Mouse (Mus musculus): ENCODE results near the gene Phlpp1. TPM values are rescaled to one million over a fixed set of nuclear protein-coding genes. Genes with fewer than 3 reads are reported as not detected.

Phlpp1 gene
- total and polyA plus RNA-seq, 3 experiments, result 5.0 to 9.4 TPM; not detected in 1

DNA sequence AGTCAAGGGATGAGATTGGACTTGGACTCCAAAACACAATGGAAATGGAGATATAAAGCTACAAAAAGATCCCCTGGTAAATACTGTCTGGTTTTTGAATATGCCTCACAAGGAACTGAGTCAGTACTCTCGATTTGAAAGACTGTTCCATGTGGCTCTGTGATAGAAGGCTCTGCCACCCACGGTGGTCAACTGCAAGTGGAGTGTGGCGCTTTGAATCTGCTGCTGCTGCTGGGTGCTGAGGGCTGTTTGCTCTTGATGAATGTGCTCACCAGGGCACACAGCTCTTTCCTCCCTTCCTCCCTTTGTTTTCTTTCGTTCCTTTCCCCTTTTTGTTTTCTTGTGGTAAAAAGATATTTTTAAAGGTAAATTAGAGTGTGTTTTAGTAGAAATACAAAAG is 97.8 kb downstream of the Phlpp1 start:
- TF ChIP-seq MXI1 (IDR thresholded peaks at IDR 0.05; ENCODE audit: low read depth, low read length) (no peak), KAT2A (conservative IDR thresholded peaks at IDR 0.05; ENCODE audit: low read depth, low read length) (no peak), POLR2AphosphoS2 (IDR thresholded peaks at IDR 0.05; ENCODE audit: low read length) (no peak), ZMIZ1 (IDR thresholded peaks at IDR 0.05; ENCODE audit: low read depth, low read length) (no peak), ETS1 (IDR thresholded peaks at IDR 0.05; ENCODE audit: low read depth, low read length) (no peak), GABPA (IDR thresholded peaks at IDR 0.05; ENCODE audit: low read depth, low read length) (no peak), CTCF (IDR thresholded peaks at IDR 0.05 in 2 of 3, conservative IDR thresholded peaks at IDR 0.05 in 1 of 3; ENCODE audit: control insufficient read depth in 1 of 3, insufficient read depth in 1 of 3, low read depth in 2 of 3, low read length in 3 of 3, poor library complexity in 1 of 3, severe bottlenecking in 1 of 3) (no peak), MAZ (IDR thresholded peaks at IDR 0.05; ENCODE audit: low read depth, low read length) (no peak), POLR2AphosphoS5 (IDR thresholded peaks at IDR 0.05; ENCODE audit: borderline replicate concordance, low read depth, low read length) (no peak), NRF1 (IDR thresholded peaks at IDR 0.05; ENCODE audit: insufficient read depth, low read depth, low read length, poor library complexity, severe bottlenecking) (no peak), EP300 (IDR thresholded peaks at IDR 0.05; ENCODE audit: low read depth in 1 of 2, low read length in 2 of 2) (no peak), JUND (IDR thresholded peaks at IDR 0.05; ENCODE audit: low read depth, low read length) (no peak), BHLHE40 (IDR thresholded peaks at IDR 0.05; ENCODE audit: borderline replicate concordance, low read depth, low read length) (no peak), POLR2A (IDR thresholded peaks at IDR 0.05; ENCODE audit: control insufficient read depth in 1 of 2, insufficient read depth in 1 of 2, low read depth in 1 of 2, low read length in 2 of 2, poor library complexity in 1 of 2) (no peak), ELF1 (IDR thresholded peaks at IDR 0.05; ENCODE audit: low read depth, low read length) (no peak)
- Histone ChIP-seq H3K36me3 (ENCODE audit: control insufficient read depth in 1 of 2, insufficient read depth in 2 of 2, low read length in 2 of 2) (no peaks in the 10 kb centered on the region), H3K27me3 (ENCODE audit: control insufficient read depth in 1 of 2, insufficient read depth in 2 of 2, low read length in 2 of 2) (no peaks in the 10 kb centered on the region), H3K4me1 (ENCODE audit: control insufficient read depth in 1 of 2, insufficient read depth in 2 of 2, low read length in 2 of 2) (no peaks in the 10 kb centered on the region), H3K9ac (ENCODE audit: control insufficient read depth, low read depth, low read length, poor library complexity, severe bottlenecking) (no peak overlapping the region), H3K27ac (ENCODE audit: control insufficient read depth, low read depth, low read length) (no peak overlapping the region), H3K79me2 (ENCODE audit: control insufficient read depth, insufficient read depth, low read length, poor library complexity) (no peaks in the 10 kb centered on the region), H3K4me3 (ENCODE audit: control insufficient read depth in 1 of 2, insufficient read depth in 1 of 2, low read depth in 2 of 2, low read length in 2 of 2) (no peak overlapping the region), H3K9me3 (replicated peaks; ENCODE audit: insufficient read depth, low read length) (no peaks in the 10 kb centered on the region)
- no peak for DNase-seq (ENCODE audit: low read depth, low spot score)

DNA sequence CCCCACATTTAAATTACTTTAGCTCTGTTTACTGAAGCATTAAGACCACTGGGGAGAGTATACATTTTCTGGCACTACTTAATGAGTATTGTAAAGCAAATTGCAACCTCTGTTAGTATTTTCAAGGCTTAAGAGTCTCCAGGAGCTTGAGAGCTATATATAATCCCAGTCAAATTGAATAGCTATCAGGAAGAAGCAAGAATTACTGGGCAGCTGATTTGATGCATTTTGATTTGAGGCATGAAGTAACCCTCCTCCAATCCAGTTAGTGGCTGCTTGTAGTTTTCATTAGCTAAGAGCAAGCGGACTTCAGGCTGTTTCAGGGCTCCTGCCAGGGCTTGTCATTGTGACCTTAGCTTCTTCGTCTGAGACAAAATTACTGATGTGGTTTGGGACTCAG is 101.4 kb downstream of the Phlpp1 start:
- no peaks in the 10 kb centered on the region for H3K9me3 ChIP-seq (replicated peaks; ENCODE audit: insufficient read depth, low read length)
- no peaks in the 10 kb centered on the region for H3K36me3 ChIP-seq (ENCODE audit: control insufficient read depth in 1 of 2, insufficient read depth in 2 of 2, low read length in 2 of 2)
- DNase-seq (ENCODE audit: low read depth, low spot score), result no peak
- H3K4me3 ChIP-seq (ENCODE audit: control insufficient read depth in 1 of 2, insufficient read depth in 1 of 2, low read depth in 2 of 2, low read length in 2 of 2), result no peak overlapping the region
- H3K4me1 ChIP-seq (ENCODE audit: control insufficient read depth in 1 of 2, insufficient read depth in 2 of 2, low read length in 2 of 2), result no peaks in the 10 kb centered on the region
- H3K27me3 ChIP-seq (ENCODE audit: control insufficient read depth in 1 of 2, insufficient read depth in 2 of 2, low read length in 2 of 2), result no peaks in the 10 kb centered on the region
- no peak overlapping the region for H3K9ac ChIP-seq (ENCODE audit: control insufficient read depth, low read depth, low read length, poor library complexity, severe bottlenecking)
- no peaks in the 10 kb centered on the region for H3K79me2 ChIP-seq (ENCODE audit: control insufficient read depth, insufficient read depth, low read length, poor library complexity)
- H3K27ac ChIP-seq (ENCODE audit: control insufficient read depth, low read depth, low read length), result no peak overlapping the region
- TF ChIP-seq USF2 (IDR thresholded peaks at IDR 0.05; ENCODE audit: borderline replicate concordance in 1 of 2, insufficient read depth in 1 of 2, low read depth in 1 of 2, low read length in 2 of 2), result no peak
- TF ChIP-seq MAFK (IDR thresholded peaks at IDR 0.05; ENCODE audit: borderline replicate concordance, low read depth, low read length), result no peak
- TF ChIP-seq ZKSCAN1 (IDR thresholded peaks at IDR 0.05; ENCODE audit: low read depth, low read length), result no peak
- no peak for TF ChIP-seq GABPA (IDR thresholded peaks at IDR 0.05; ENCODE audit: low read depth, low read length)
- no peak for TF ChIP-seq MYB (IDR thresholded peaks at IDR 0.05; ENCODE audit: low read depth, low read length)
- no peak for TF ChIP-seq CHD2 (IDR thresholded peaks at IDR 0.05; ENCODE audit: low read length)
- TF ChIP-seq MEF2A (IDR thresholded peaks at IDR 0.05; ENCODE audit: extremely low read depth, insufficient replicate concordance, low read depth, low read length, poor library complexity, severe bottlenecking), result no peak
- no peak for TF ChIP-seq MAX (IDR thresholded peaks at IDR 0.05; ENCODE audit: low read length)
- TF ChIP-seq EP300 (IDR thresholded peaks at IDR 0.05; ENCODE audit: low read depth in 1 of 2, low read length in 2 of 2), result no peak
- TF ChIP-seq MAZ (IDR thresholded peaks at IDR 0.05; ENCODE audit: low read depth, low read length), result no peak
- TF ChIP-seq TCF12 (IDR thresholded peaks at IDR 0.05; ENCODE audit: low read depth, low read length), result no peak
- TF ChIP-seq E2F4 (IDR thresholded peaks at IDR 0.05; ENCODE audit: borderline replicate concordance, low read depth, low read length), result no peak
- no peak for TF ChIP-seq MYC (IDR thresholded peaks at IDR 0.05; ENCODE audit: low read depth, low read length)
- no peak for TF ChIP-seq NRF1 (IDR thresholded peaks at IDR 0.05; ENCODE audit: insufficient read depth, low read depth, low read length, poor library complexity, severe bottlenecking)
- no peak for TF ChIP-seq POLR2AphosphoS2 (IDR thresholded peaks at IDR 0.05; ENCODE audit: low read length)
- TF ChIP-seq ZC3H11A (IDR thresholded peaks at IDR 0.05; ENCODE audit: low read depth, low read length), result no peak
- TF ChIP-seq USF1 (IDR thresholded peaks at IDR 0.05; ENCODE audit: low read depth, low read length), result no peak
- TF ChIP-seq CHD1 (IDR thresholded peaks at IDR 0.05; ENCODE audit: low read depth, low read length), result no peak
- TF ChIP-seq SMC3 (IDR thresholded peaks at IDR 0.05; ENCODE audit: low read depth, low read length), result no peak

Data from MEL (cell line).